Mouse (Mus musculus): Measurements from ENCODE around the gene Ccl27b. TPM values are rescaled to one million over a fixed set of nuclear protein-coding genes. Genes with fewer than 3 reads are reported as not detected.

The Ccl27b gene
- polyA plus RNA-seq (2014; fragmentation: Illumina TruSeq; extraction: RNeasy Lipid Tissue Mini Kit (QIAGEN cat#74804); ENCODE audit: low replicate concordance): not detected

DNA sequence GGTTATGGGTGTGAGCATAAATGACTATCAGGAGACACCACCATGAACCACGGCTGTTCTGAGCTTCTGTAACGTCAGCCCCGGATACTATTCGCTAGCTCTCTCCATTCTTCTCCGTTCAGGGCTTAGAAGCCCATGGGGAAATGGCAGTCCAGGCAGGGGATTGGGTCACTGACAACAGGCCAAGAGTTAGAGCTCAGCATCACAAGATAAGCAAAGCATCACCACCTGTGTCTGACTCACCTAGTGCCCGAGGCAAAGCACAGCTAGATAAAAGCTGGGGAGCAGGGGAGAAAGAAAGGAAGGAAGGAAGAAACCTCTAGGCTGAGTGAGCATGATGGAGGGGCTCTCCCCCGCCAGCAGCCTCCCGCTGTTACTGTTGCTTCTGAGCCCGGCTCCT lies at the start of gene Ccl27b:
Gene Ccl27b, plus strand, starts transcription at position 301 of the 400 bp plus-strand sequence.

DNA sequence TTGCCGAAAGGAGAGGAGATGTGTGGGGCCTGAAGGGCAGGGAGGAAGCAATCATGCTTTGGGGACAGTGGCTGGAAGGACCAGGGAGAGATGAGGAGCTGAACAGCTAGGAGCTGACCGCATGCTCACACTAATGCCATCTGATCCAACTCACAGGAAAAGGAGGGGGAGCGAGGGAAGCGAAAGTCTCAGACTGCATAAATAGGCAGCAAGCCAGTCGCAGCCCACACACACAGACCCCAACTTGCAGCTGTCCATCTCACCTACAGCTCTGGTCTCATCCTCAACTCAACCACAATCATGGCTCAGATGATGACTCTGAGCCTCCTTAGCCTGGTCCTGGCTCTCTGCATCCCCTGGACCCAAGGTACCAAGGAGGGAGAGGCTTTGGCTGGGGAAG lies 43.2 kb upstream of the Ccl27b start, which contains the start of gene Gm10591:
Gene Gm10591, plus strand, starts transcription at position 301 of the 400 bp plus-strand sequence.

DNA sequence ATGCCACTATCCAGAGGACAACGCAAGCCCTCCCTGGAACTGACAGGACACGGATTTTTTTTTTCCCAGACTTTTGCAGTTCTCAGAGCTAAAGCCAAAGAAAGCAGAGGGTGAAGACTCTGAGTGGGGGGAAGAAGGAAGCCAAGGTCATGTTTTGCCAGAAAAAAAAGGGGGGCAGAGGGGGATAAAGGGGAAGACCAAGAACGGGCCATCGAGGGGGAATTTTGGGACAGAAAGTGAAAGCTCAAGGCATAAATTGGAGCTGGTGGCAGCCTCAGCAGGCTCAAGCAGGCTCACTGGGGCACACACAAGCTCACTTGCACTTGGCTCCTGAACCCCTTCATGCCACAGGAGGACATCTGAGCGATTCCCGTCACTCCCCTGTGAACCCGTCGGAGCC lies 25.6 kb upstream of the Ccl27b start, which contains the start of gene Gm2564:
Gene Gm2564, plus strand, starts transcription at position 301 of the 400 bp plus-strand sequence.

DNA sequence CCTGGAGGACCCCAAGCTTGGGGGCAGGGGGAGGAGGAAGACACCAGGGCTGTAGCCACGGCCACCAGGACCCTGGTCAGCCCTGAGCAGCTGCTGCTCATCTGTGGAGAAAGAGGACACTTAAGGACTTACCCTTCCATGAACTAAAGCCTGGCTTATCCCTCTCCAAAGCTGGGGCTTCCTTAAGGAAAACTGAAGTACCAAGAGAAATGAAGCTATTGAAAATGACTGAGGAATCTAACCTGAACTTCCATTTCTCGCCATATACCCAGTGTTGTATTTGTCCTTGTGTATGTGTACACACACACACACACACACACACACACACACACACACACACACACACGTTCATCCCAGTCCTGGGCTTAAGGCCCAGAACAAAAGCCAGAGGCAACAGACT lies 6.7 kb downstream of the Ccl27b start, which contains the start of gene Il11ra2:
Gene Il11ra2, minus strand, starts transcription at position 101 of the 400 bp plus-strand sequence.

Other genes starting within 250 kb of the Ccl27b start
- gene Gm21586, start 215.9 kb upstream of the Ccl27b start, polyA plus RNA-seq (2014; fragmentation: Illumina TruSeq; extraction: RNeasy Lipid Tissue Mini Kit (QIAGEN cat#74804); ENCODE audit: low replicate concordance): not detected
- gene Gm2163, start 188.5 kb upstream of the Ccl27b start, polyA plus RNA-seq (2014; fragmentation: Illumina TruSeq; extraction: RNeasy Lipid Tissue Mini Kit (QIAGEN cat#74804); ENCODE audit: low replicate concordance): not detected
- not detected for gene Fam205a2, start 127.1 kb upstream of the Ccl27b start, polyA plus RNA-seq (2014; fragmentation: Illumina TruSeq; extraction: RNeasy Lipid Tissue Mini Kit (QIAGEN cat#74804); ENCODE audit: low replicate concordance)
- not detected for gene Gm10591, start 43.1 kb upstream of the Ccl27b start, polyA plus RNA-seq (2014; fragmentation: Illumina TruSeq; extraction: RNeasy Lipid Tissue Mini Kit (QIAGEN cat#74804); ENCODE audit: low replicate concordance)
- gene Gm2564, start 25.5 kb upstream of the Ccl27b start, polyA plus RNA-seq (2014; fragmentation: Illumina TruSeq; extraction: RNeasy Lipid Tissue Mini Kit (QIAGEN cat#74804); ENCODE audit: low replicate concordance): not detected
- not detected for gene Il11ra2, start 6.6 kb downstream of the Ccl27b start, polyA plus RNA-seq (2014; fragmentation: Illumina TruSeq; extraction: RNeasy Lipid Tissue Mini Kit (QIAGEN cat#74804); ENCODE audit: low replicate concordance)
- gene 4930578G10Rik, start 80.3 kb downstream of the Ccl27b start, polyA plus RNA-seq (2014; fragmentation: Illumina TruSeq; extraction: RNeasy Lipid Tissue Mini Kit (QIAGEN cat#74804); ENCODE audit: low replicate concordance): not detected
- gene Ccl19, start 101.3 kb downstream of the Ccl27b start, polyA plus RNA-seq (2014; fragmentation: Illumina TruSeq; extraction: RNeasy Lipid Tissue Mini Kit (QIAGEN cat#74804); ENCODE audit: low replicate concordance): not detected
- gene Ccl21a, start 118.7 kb downstream of the Ccl27b start, polyA plus RNA-seq (2014; fragmentation: Illumina TruSeq; extraction: RNeasy Lipid Tissue Mini Kit (QIAGEN cat#74804); ENCODE audit: low replicate concordance): not detected
- gene Fam205a1, start 198.6 kb downstream of the Ccl27b start, polyA plus RNA-seq (2014; fragmentation: Illumina TruSeq; extraction: RNeasy Lipid Tissue Mini Kit (QIAGEN cat#74804); ENCODE audit: low replicate concordance): not detected
- not detected for gene Gm12394, start 201.5 kb downstream of the Ccl27b start, polyA plus RNA-seq (2014; fragmentation: Illumina TruSeq; extraction: RNeasy Lipid Tissue Mini Kit (QIAGEN cat#74804); ENCODE audit: low replicate concordance)
- 0.26 TPM for gene Fam205c, start 219.0 kb downstream of the Ccl27b start, polyA plus RNA-seq (2014; fragmentation: Illumina TruSeq; extraction: RNeasy Lipid Tissue Mini Kit (QIAGEN cat#74804); ENCODE audit: low replicate concordance)